Mouse (Mus musculus) A20 (cell line): ENCODE data around the gene Necap2.

Experiments
- DNase-seq: peaks from one replicate; pipeline ENCODE4 v3.0.0-alpha.2; 2011; ENCODE audit warnings: low read depth, low spot score

Necap2 gene

GRCm38 (mm10) chr4:141033606-141034549 is 44.3 kb downstream of the Necap2 start:
- DNase-seq = no peak

GRCm38 (mm10) chr4:141031733-141032132 is 46.4 kb downstream of the Necap2 start:
- peak; percentile 76 for DNase-seq

GRCm38 (mm10) chr4:141030541-141031206 is 47.5 kb downstream of the Necap2 start:
- no peak for DNase-seq

GRCm38 (mm10) chr4:141024992-141025391 is 53.2 kb downstream of the Necap2 start:
- DNase-seq = no peak

GRCm38 (mm10) chr4:141024052-141024451 is 54.1 kb downstream of the Necap2 start:
- no peak for DNase-seq

- no peak for DNase-seq
These were observed 56.6 kb downstream of the Necap2 start for GRCm38 (mm10) chr4:141021614-141021929.

GRCm38 (mm10) chr4:141020811-141021613 is 57.1 kb downstream of the Necap2 start:
- DNase-seq = no peak

- no peak for DNase-seq
These were observed 57.9 kb downstream of the Necap2 start for GRCm38 (mm10) chr4:141020220-141020619.

GRCm38 (mm10) chr4:141017657-141018436 is 60.3 kb downstream of the Necap2 start:
- no peak for DNase-seq
